In genomic region chr12:99126129-99126528, GRCm38 (mm10) we compare ENCODE assay signal across 11 mouse cellular contexts.
"Had no signal": no experiment of that assay in that cellular context is flagged by ENCODE, and none has a peak within 500 bp of the region (broad histone marks: within the 10 kb centered on the region; RNA-seq: fewer than 3 reads in every experiment).

No protein-coding gene starts in this region.

- H3K27ac ChIP-seq: kidney, embryonic 15.5 days; midbrain, embryonic 13.5 days; neural tube, embryonic 15.5 days had no signal

- H3K9me3 ChIP-seq: kidney, embryonic 15.5 days; midbrain, embryonic 13.5 days; neural tube, embryonic 15.5 days had no signal

- ATAC-seq: midbrain, embryonic 13.5 days had no signal

- H3K4me1 ChIP-seq: midbrain, embryonic 13.5 days had no signal

- H3K4me3 ChIP-seq: kidney, embryonic 15.5 days; midbrain, embryonic 13.5 days; myocyte; neural tube, embryonic 15.5 days had no signal

- H3K27me3 ChIP-seq: midbrain, embryonic 13.5 days; neural tube, embryonic 15.5 days had no signal

- H3K36me3 ChIP-seq: kidney, embryonic 15.5 days; midbrain, embryonic 13.5 days; neural tube, embryonic 15.5 days had no signal

- H3K4me2 ChIP-seq: kidney, embryonic 15.5 days; liver, embryonic 11.5 days; midbrain, embryonic 13.5 days; neural tube, embryonic 15.5 days had no signal

- H3K9ac ChIP-seq: kidney, embryonic 15.5 days; midbrain, embryonic 13.5 days; neural tube, embryonic 15.5 days had no signal

- DNase-seq: kidney, postnatal 25 days; left cerebral cortex, postnatal 4 days; right cerebral cortex, adult 18-20 months; right cerebral cortex, postnatal 25 days; thymus, adult 18-20 months; thymus, postnatal 14 days had no signal
